In genomic region chr14:20224163-20224562, GRCm38 (mm10) we compare ENCODE assay signal across 11 mouse cellular contexts. TPM values are rescaled to one million over a fixed set of nuclear protein-coding genes. Genes with fewer than 3 reads are reported as not detected.
DNase-seq lines count a peak whose midpoint lies in the region; ATAC-seq lines count a peak whose summit lies in the region.
"Had no signal": no experiment of that assay in that cellular context is flagged by ENCODE, and none has a peak within 500 bp of the region (broad histone marks: within the 10 kb centered on the region; RNA-seq: fewer than 3 reads in every experiment).

No protein-coding gene starts in this region.

- DNase-seq in gastrocnemius, adult 18-20 months (ENCODE audit: low spot score), result peak; percentile 15
- DNase-seq in gastrocnemius, postnatal 25 days, result no peak
- peak; percentile 7 to 22 for DNase-seq in right cerebral cortex, adult 2 months (ENCODE audit: low spot score in 2 of 2)
- no peak for DNase-seq in right cerebral cortex, postnatal 14 days
- DNase-seq in kidney, adult 9 months, result peak; percentile 87
- DNase-seq in heart, adult 8-10 months (ENCODE audit: low spot score), result no peak
- no peak for DNase-seq in urinary bladder, adult 2 months (ENCODE audit: low spot score)

- ATAC-seq in megakaryocyte, adult 5-6 weeks (ENCODE audit: poor library complexity, severe bottlenecking), result no peak

RNA-seq across cellular contexts. Expression of gene Kcnk5, which starts 42.6 kb away (rescaled TPM):
- total RNA-seq in gastrocnemius, adult 18-20 months (2021), result under 1 TPM; 0.57 to 0.59 TPM
- total RNA-seq in gastrocnemius, postnatal 25 days (2021), result under 1 TPM; 0.28 to 0.70 TPM
- total RNA-seq in heart, adult 8-10 months (2022), result 1 to 10 TPM in 1 of 4 experiments, under 1 TPM in 3; 0.52 to 1.3 (median 0.75) TPM
- 0.13 and 0.30 TPM in 2 replicates for total RNA-seq in megakaryocyte, adult 5-6 weeks (2015)
- total RNA-seq in megakaryocyte, adult 5-6 weeks (2017), result 0.22 and 2.0 TPM in 2 replicates
- 3.9 and 4.6 TPM in 2 replicates for polyA plus RNA-seq in urinary bladder, adult 2 months (2012; rRNA removed)

RNA-seq across cellular contexts. Expression of gene Kcnk16, which starts 44.8 kb away (rescaled TPM):
- total RNA-seq in gastrocnemius, adult 18-20 months (2021), result not detected
- total RNA-seq in gastrocnemius, postnatal 25 days (2021), result not detected
- total RNA-seq in heart, adult 8-10 months (2022), result not detected
- not detected in 2 replicates for total RNA-seq in megakaryocyte, adult 5-6 weeks (2015)
- not detected in 2 replicates for total RNA-seq in megakaryocyte, adult 5-6 weeks (2017)
- 0.14 TPM in 1 of 2 replicates, not detected in the other for polyA plus RNA-seq in urinary bladder, adult 2 months (2012; rRNA removed)
- polyA plus RNA-seq: kidney, postnatal 0 days; macrophage; spleen, adult 2 months had no signal

Comparison
In these comparisons a context has a peak if more than half of its experiments do, and no peak if none do; other contexts are left out.
1. DNase-seq: peak in gastrocnemius, adult 18-20 months (single experiment), right cerebral cortex, adult 2 months (2 of 2) and kidney, adult 9 months (single experiment); none in gastrocnemius, postnatal 25 days (single experiment), right cerebral cortex, postnatal 14 days (single experiment), heart, adult 8-10 months (single experiment) and urinary bladder, adult 2 months (single experiment).